Mouse (Mus musculus) forebrain, embryonic 11.5 days (tissue): ENCODE measurements around the gene Rap1gds1. TPM values are rescaled to one million over a fixed set of nuclear protein-coding genes. Genes with fewer than 3 reads are reported as not detected.

Experiments
- ATAC-seq: fragments of 200-750 bp; cut with Nextera tagmentation; replicated peaks from 2 replicates; pipeline ENCODE4 v1.8.0; 2017; ENCODE audit warnings: moderate TSS enrichment; ENCODE audit not compliant: low FRiP score
- DNase-seq: peaks from one replicate; pipeline ENCODE4 v3.0.0-alpha.2; 2017; ENCODE audit warnings: low spot score
- H3K27ac ChIP-seq: fragments of 300-500 bp; sonication (generic); 2 replicates; pipeline ENCODE4 v1.5.1; 2014; ENCODE audit warnings: low read depth, low read length
- H3K27me3 ChIP-seq: fragments of 300-500 bp; sonication (generic); 2 replicates; pipeline ENCODE4 v1.6.1; 2014; ENCODE audit warnings: mild to moderate bottlenecking, low read length, mixed read lengths; ENCODE audit not compliant: control insufficient read depth, insufficient read depth
- H3K36me3 ChIP-seq: fragments of 300-500 bp; sonication (generic); 2 replicates; pipeline ENCODE4 v1.6.1; 2014; ENCODE audit warnings: mild to moderate bottlenecking, low read length, moderate library complexity, mixed read lengths; ENCODE audit not compliant: control insufficient read depth, insufficient read depth
- H3K4me1 ChIP-seq: fragments of 300-500 bp; sonication (generic); replicated peaks from 2 replicates; pipeline ENCODE4 v1.6.1; 2014; ENCODE audit warnings: low read length, mixed read lengths; ENCODE audit not compliant: control insufficient read depth, insufficient read depth
- H3K4me2 ChIP-seq: fragments of 300-500 bp; sonication (generic); 2 replicates; pipeline ENCODE4 v1.6.1; 2014; ENCODE audit warnings: low read depth, mild to moderate bottlenecking, low read length, moderate library complexity, mixed read lengths; ENCODE audit not compliant: severe bottlenecking
- H3K4me3 ChIP-seq: fragments of 300-500 bp; sonication (generic); 2 replicates; pipeline ENCODE4 v1.5.1; 2014; ENCODE audit warnings: low read depth, low read length
- H3K9ac ChIP-seq: fragments of 300-500 bp; sonication (generic); 2 replicates; pipeline ENCODE4 v1.6.1; 2014; ENCODE audit warnings: low read length
- H3K9me3 ChIP-seq: fragments of 300-500 bp; sonication (generic); 2 replicates; pipeline ENCODE4 v1.6.1; 2016; ENCODE audit warnings: low read length, mixed read lengths; ENCODE audit not compliant: control insufficient read depth
- WGBS: fragments of 180-500 bp; shearing (Covaris S2); extraction: QIAGEN DNeasy Blood & Tissue Kit; methylation state at CpG from one replicate; pipeline ENCODE4 v1.1.7; 2014; 5-methylcytosine and 5-hydroxymethylcytosine counted together
- polyA plus RNA-seq: library from polyadenylated mRNA; unstranded; fragments of >200 nt; fragmentation: Nextera tagmentation; extraction: Ambion mirVana; gene quantifications from 2 replicates; pipeline ENCODE4 v1.2.1, GENCODE M21; 2014

Rap1gds1 gene
- polyA plus RNA-seq, 1 experiment from 2014 or later: 67.9 TPM

DNA sequence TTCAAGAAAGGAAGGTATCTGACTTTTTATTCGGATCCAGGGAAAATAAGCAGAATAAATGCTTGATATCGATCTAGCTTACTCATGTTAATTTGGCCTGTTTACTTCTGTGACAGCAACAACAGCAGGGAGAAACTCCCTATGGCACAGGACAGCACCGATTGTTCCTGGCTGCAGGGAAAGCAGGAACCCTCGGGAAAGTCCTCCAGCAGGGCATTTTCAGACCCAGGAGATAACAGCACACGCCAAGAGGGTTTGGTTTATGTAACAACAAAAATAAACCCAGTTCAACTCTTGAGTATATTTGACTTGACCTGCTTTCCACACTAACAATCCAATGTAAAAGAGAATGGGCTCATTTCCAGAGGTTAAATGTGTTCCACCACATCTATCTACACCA lies 81.5 kb downstream of the Rap1gds1 start:
- 86% methylated on average over 5 of the region's 5 CpGs for WGBS
- DNase-seq (no peak), ATAC-seq (no peak)

DNA sequence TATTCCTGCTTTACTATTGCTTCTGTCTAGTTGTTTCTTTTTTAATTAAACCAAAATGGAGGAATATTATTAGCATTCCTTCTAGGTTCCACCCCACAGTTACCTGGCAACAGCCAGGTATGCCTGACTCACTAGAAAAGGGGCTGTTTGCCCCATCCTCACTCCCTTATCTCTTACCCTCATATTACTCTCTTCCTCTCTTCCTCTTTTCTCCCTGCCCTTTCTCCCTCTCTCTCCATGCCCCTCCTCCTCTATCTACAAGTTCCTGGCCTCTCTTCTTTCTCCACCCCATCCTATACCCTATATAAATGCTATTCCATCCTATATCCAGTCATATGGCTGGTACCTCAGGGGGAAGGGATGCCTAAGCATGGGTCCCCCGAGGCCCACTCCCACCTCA lies 83.6 kb downstream of the Rap1gds1 start:
- no peaks in the 10 kb centered on the region for H3K27me3 ChIP-seq
- DNase-seq (no peak), ATAC-seq (no peak)
- H3K36me3 ChIP-seq: no peaks in the 10 kb centered on the region
- H3K4me1 ChIP-seq: no peaks in the 10 kb centered on the region
- no peak overlapping the region for H3K27ac ChIP-seq
- no peaks in the 10 kb centered on the region; the same call in 1 of the 2 replicates for H3K9me3 ChIP-seq
- no peak overlapping the region for H3K9ac ChIP-seq
- 93% methylated on average over 1 of the region's 1 CpGs for WGBS
- no peak overlapping the region for H3K4me3 ChIP-seq
- no peak overlapping the region for H3K4me2 ChIP-seq

More for the DNA sequence above, 81.5 kb downstream of the Rap1gds1 start:
- no peaks in the 10 kb centered on the region for H3K27me3 ChIP-seq
- H3K4me3 ChIP-seq: no peak overlapping the region
- no peaks in the 10 kb centered on the region; the same call in 1 of the 2 replicates for H3K9me3 ChIP-seq
- H3K4me2 ChIP-seq: no peak overlapping the region
- no peak overlapping the region for H3K9ac ChIP-seq
- no peaks in the 10 kb centered on the region; the same call in 1 of the 2 replicates for H3K36me3 ChIP-seq
- H3K27ac ChIP-seq: no peak overlapping the region
- H3K4me1 ChIP-seq: no peaks in the 10 kb centered on the region

DNA sequence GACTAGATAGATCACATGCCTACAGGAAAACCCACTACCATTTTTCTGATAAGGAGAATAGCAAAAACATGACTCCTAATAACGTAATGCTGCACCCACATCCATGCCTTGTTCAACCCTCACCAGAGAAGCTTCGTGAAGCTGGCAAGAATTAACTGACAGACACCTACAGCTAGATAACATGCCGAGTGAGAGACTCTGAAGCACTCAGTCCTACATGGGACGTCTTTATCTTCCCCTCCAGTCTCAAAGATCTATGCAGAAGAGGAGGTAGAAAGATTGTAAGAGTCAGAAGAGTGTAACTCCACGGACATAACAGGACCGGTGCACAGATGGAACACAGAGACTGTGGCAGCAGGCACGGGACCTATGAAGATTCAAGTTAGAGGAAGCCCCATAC lies 85.9 kb downstream of the Rap1gds1 start:
- Histone ChIP-seq H3K36me3 (no peaks in the 10 kb centered on the region), H3K4me2 (no peak overlapping the region), H3K9ac (no peak overlapping the region), H3K27me3 (no peaks in the 10 kb centered on the region), H3K27ac (no peak overlapping the region), H3K9me3 (no peaks in the 10 kb centered on the region; the same call in 1 of the 2 replicates), H3K4me1 (no peaks in the 10 kb centered on the region), H3K4me3 (no peak overlapping the region)
- WGBS: 95% methylated on average over 7 of the region's 7 CpGs
- no peak for ATAC-seq
- DNase-seq: no peak

DNA sequence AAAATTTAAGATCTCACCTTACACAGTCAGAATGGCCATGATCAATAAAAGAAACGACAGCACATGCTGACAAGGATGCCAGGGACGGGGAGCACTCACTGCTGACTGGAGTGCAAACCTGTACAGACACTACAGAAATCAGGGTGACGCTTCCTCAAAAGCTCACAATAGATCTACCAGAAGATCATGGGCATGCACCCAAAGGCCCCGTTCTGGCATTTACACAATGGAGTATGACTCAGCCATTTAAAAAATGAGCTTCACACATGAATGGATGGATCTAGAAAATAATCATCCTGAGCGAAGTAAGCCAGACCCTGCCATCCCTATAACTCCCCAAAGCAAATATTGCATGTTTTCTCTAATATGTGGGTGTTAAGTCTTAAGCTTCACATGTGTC lies 87.0 kb downstream of the Rap1gds1 start:
- Histone ChIP-seq H3K36me3 (no peaks in the 10 kb centered on the region), H3K9ac (no peak overlapping the region), H3K9me3 (no peaks in the 10 kb centered on the region; the same call in 1 of the 2 replicates), H3K4me3 (no peak overlapping the region), H3K4me1 (no peaks in the 10 kb centered on the region), H3K4me2 (no peak overlapping the region), H3K27ac (no peak overlapping the region), H3K27me3 (no peaks in the 10 kb centered on the region)
- DNase-seq: no peak
- WGBS: 93% methylated on average over 5 of the region's 5 CpGs
- ATAC-seq: no peak

DNA sequence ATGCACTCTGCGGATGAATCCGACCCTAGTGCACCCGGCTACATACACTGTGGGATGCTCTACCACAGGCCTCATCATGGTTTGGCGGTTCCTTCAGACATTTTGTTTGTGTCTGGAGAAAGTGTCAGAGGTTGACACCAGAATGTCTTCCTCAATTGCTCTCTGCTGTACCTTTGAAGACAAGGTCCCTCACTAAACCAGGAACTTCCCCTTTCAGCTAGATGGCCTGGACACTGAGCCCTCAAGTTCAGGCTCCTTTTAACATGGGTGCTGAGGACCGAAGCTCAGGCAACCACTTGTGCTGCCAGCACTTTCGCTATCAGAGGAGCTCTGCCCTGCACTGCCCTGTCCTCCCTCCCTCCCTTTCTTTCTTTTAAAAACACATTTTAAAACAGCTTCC lies 92.8 kb downstream of the Rap1gds1 start:
- Histone ChIP-seq H3K4me1 (no peaks in the 10 kb centered on the region), H3K9me3 (no peaks in the 10 kb centered on the region; the same call in 1 of the 2 replicates), H3K4me2 (no peak overlapping the region), H3K27ac (no peak overlapping the region), H3K4me3 (no peak overlapping the region), H3K36me3 (no peaks in the 10 kb centered on the region), H3K27me3 (no peaks in the 10 kb centered on the region), H3K9ac (no peak overlapping the region)
- DNase-seq (no peak), ATAC-seq (no peak)
- WGBS: 90% methylated on average over 6 of the region's 6 CpGs

DNA sequence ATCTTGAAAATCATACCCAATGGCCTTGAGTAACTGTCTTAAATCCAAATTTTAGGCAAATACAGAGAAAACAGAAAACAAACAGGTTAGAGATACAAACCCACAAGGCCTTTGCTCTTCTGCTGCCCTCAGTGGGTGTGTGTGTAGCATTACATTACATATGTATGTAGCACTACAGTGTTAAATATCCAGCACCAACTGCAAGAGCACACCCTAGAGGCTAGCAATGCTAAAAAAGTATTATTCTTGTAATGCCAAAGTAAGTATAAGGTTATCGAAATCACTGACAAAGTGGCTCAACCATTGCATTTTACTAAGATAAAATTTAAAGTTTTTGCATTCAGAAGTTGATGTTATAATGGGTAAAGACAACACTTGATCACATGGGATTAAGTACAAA lies 97.6 kb downstream of the Rap1gds1 start:
- Histone ChIP-seq H3K4me2 (no peak overlapping the region), H3K36me3 (no peaks in the 10 kb centered on the region), H3K4me3 (no peak overlapping the region), H3K27me3 (no peaks in the 10 kb centered on the region), H3K9me3 (no peaks in the 10 kb centered on the region), H3K9ac (no peak overlapping the region), H3K4me1 (no peaks in the 10 kb centered on the region), H3K27ac (no peak overlapping the region)
- DNase-seq (no peak), ATAC-seq (no peak)
- WGBS: 95% methylated on average over 1 of the region's 1 CpGs

DNA sequence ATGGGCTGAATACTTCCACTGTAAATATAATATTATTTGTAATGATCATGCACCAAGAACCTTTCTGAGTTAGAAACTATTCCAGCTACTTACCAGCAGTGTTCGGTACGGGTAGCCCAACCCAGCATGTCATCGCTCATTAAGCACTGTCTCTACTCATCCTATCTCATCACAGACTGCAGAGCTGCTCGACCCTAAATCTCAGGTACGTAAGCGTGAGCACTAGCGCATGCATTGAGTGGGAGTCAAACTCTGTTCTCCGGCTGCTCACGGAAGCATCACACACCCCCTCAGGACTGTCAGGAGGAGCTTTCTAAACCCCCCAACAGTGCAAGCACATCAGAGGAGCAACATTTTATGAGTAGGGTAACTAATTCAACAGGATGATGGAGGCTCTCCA lies 107.4 kb downstream of the Rap1gds1 start:
- Histone ChIP-seq H3K4me1 (no peaks in the 10 kb centered on the region), H3K36me3 (no peaks in the 10 kb centered on the region), H3K4me2 (no peak overlapping the region), H3K27me3 (no peaks in the 10 kb centered on the region), H3K9ac (no peak overlapping the region), H3K4me3 (no peak overlapping the region), H3K27ac (no peak overlapping the region), H3K9me3 (no peaks in the 10 kb centered on the region)
- no peak for DNase-seq
- ATAC-seq: no peak
- 91% methylated on average over 9 of the region's 9 CpGs for WGBS

DNA sequence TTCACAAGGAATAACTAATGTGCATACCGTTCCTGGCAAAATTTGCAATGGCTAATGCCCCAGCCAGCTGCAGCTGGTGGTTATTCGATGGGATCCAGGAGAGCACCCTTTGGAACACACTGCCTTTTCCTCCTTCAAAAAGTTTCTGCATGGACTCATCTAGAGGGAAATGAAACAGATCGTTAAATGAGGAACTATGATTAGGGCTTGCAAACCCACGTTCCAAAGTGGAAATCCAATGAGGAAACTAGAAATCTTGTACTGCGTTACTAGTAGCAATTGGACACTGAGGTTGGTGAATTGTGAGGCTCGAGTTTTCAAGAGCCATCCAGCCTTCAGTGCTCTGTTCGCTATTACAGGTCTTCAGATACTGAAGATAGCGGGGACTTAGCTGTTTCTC lies 116.5 kb downstream of the Rap1gds1 start:
- Histone ChIP-seq H3K9me3 (no peaks in the 10 kb centered on the region), H3K4me3 (no peak overlapping the region), H3K4me1 (no peaks in the 10 kb centered on the region), H3K9ac (no peak overlapping the region), H3K27ac (no peak overlapping the region), H3K27me3 (no peaks in the 10 kb centered on the region), H3K4me2 (no peak overlapping the region), H3K36me3 (peaks cover 4% of the 10 kb centered on the region; the same call in 1 of the 2 replicates)
- DNase-seq (no peak), ATAC-seq (no peak)
- WGBS: 94% methylated on average over 8 of the region's 8 CpGs

DNA sequence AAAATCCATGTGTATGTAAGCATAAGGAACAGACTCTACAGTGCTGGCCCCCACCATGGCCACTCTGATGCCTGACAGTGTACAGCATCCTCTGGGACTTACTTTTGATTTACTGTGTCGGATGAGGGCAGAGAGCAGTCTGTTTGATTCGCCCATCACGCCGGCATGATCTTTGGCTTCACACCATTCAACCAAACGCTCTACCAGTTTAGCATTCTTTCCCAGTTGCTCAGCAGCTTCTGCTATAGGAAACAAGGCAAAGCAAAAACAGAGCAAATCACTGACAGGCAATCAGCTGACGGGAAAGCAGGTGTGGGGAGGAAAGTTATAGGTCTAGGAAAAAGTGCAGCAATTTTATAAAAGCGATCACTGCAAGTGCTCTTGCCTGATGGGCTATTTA lies 119.8 kb downstream of the Rap1gds1 start:
- DNase-seq (no peak), ATAC-seq (no peak)
- Histone ChIP-seq H3K9me3 (no peaks in the 10 kb centered on the region), H3K4me3 (no peak overlapping the region), H3K9ac (no peak overlapping the region), H3K4me2 (no peak overlapping the region), H3K4me1 (no peaks in the 10 kb centered on the region), H3K27me3 (no peaks in the 10 kb centered on the region), H3K36me3 (peaks cover 4% of the 10 kb centered on the region; the same call in 1 of the 2 replicates), H3K27ac (no peak overlapping the region)
- WGBS: 96% methylated on average over 7 of the region's 7 CpGs
